Mouse (Mus musculus) liver, adult 2 months (tissue): ENCODE data around the gene Sgms1.

ENCODE experiments used
- CTCF ChIP-seq: fragments of 200-500 bp; IDR thresholded peaks from 2 replicates; pipeline ENCODE4 v1.5.1; 2011; ENCODE audit warnings: low read depth, low read length, control low read depth
- POLR2A ChIP-seq: fragments of 200-500 bp; IDR thresholded peaks from 2 replicates; pipeline ENCODE4 v1.6.1; 2011; ENCODE audit warnings: low read length, control low read depth; ENCODE audit not compliant: insufficient read depth; ENCODE audit errors: extremely low read depth

GRCm38 (mm10) chr19:32194863-32195262 is 194.7 kb downstream of the Sgms1 start:
- TF ChIP-seq POLR2A (no peak), CTCF (no peak)
